13 mouse cellular contexts compared by ENCODE assay signal in genomic region chr1:128711121-128711520, GRCm38 (mm10).
DNase-seq lines count a peak whose midpoint lies in the region; ATAC-seq and TF ChIP-seq lines count a peak whose summit lies in the region.
"Had no signal": no experiment of that assay in that cellular context is flagged by ENCODE, and none has a peak within 500 bp of the region (broad histone marks: within the 10 kb centered on the region; RNA-seq: fewer than 3 reads in every experiment).

No protein-coding gene starts in this region.

- WGBS in intestine, embryonic 14.5 days = 43% methylated on average over 5 of the region's 5 CpGs
- 64% methylated on average over 5 of the region's 5 CpGs for WGBS in intestine, postnatal 0 days
- 66% methylated on average over 5 of the region's 5 CpGs for WGBS in neural tube, embryonic 11.5 days
- WGBS in neural tube, embryonic 15.5 days = 58% methylated on average over 5 of the region's 5 CpGs
- 61% methylated on average over 5 of the region's 5 CpGs for WGBS in hindbrain, embryonic 15.5 days

- DNase-seq in intestine, embryonic 14.5 days (ENCODE audit: low spot score) = peak; percentile 59
- peak; percentile 26 for DNase-seq in neural tube, embryonic 11.5 days (ENCODE audit: low spot score)
- DNase-seq in layer of hippocampus, adult 18-20 months (ENCODE audit: low spot score in 2 of 2) = no peak
- no peak for DNase-seq in left cerebral cortex, postnatal 10 days (ENCODE audit: extremely low spot score in 1 of 2, low spot score in 2 of 2)
- DNase-seq: adrenal gland, postnatal 36 days; cerebellum, adult 11 months; gastrocnemius, postnatal 10 days; layer of hippocampus, adult 9-11 months; left cerebral cortex, postnatal 4 days; lung, adult 18-20 months had no signal

- intact Hi-C loops in left cerebral cortex, postnatal 10 days (cut with DNase I) = no loop called here

- H3K27ac ChIP-seq in intestine, embryonic 14.5 days (ENCODE audit: low read depth) = no peak overlapping the region
- no peak overlapping the region for H3K27ac ChIP-seq in intestine, postnatal 0 days (ENCODE audit: low read depth, low read length)
- H3K27ac ChIP-seq in neural tube, embryonic 11.5 days (ENCODE audit: low read depth, low read length) = no peak overlapping the region
- no peak overlapping the region for H3K27ac ChIP-seq in neural tube, embryonic 15.5 days (replicated peaks)
- no peak overlapping the region for H3K27ac ChIP-seq in hindbrain, embryonic 15.5 days (replicated peaks)

- no peak overlapping the region for H3K9ac ChIP-seq in intestine, embryonic 14.5 days (ENCODE audit: low read length)
- H3K9ac ChIP-seq in intestine, postnatal 0 days (ENCODE audit: low read depth, low read length) = no peak overlapping the region
- H3K9ac ChIP-seq in neural tube, embryonic 11.5 days (ENCODE audit: low read length) = no peak overlapping the region
- no peak overlapping the region for H3K9ac ChIP-seq in neural tube, embryonic 15.5 days (replicated peaks)
- no peak overlapping the region for H3K9ac ChIP-seq in hindbrain, embryonic 15.5 days

- no peak for TF ChIP-seq CTCF in intestine, postnatal 0 days (IDR thresholded peaks at IDR 0.05; ENCODE audit: low read depth)

- H3K4me2 ChIP-seq in intestine, embryonic 14.5 days (ENCODE audit: low read length) = no peak overlapping the region
- H3K4me2 ChIP-seq in intestine, postnatal 0 days (replicated peaks; ENCODE audit: low read depth) = no peak overlapping the region
- H3K4me2 ChIP-seq in neural tube, embryonic 11.5 days (ENCODE audit: low read depth) = no peak overlapping the region
- H3K4me2 ChIP-seq in neural tube, embryonic 15.5 days = no peak overlapping the region
- H3K4me2 ChIP-seq in hindbrain, embryonic 15.5 days = no peak overlapping the region

- peak; percentile 68; the same call in 1 of the 2 replicates for ATAC-seq in intestine, embryonic 14.5 days (replicated peaks; ENCODE audit: low FRiP score, low TSS enrichment, low read depth)
- ATAC-seq in intestine, postnatal 0 days = no peak
- ATAC-seq in neural tube, embryonic 11.5 days (ENCODE audit: insufficient read depth, low FRiP score, low TSS enrichment) = peak; percentile 48; the same call in 1 of the 2 replicates
- ATAC-seq in neural tube, embryonic 15.5 days (ENCODE audit: low FRiP score) = no peak
- ATAC-seq in hindbrain, embryonic 15.5 days (ENCODE audit: low FRiP score, low read depth) = 0 out of 2 replicates have a peak, but pooled peaks have one; percentile 38

- no peaks in the 10 kb centered on the region for H3K27me3 ChIP-seq in intestine, embryonic 14.5 days (replicated peaks; ENCODE audit: control insufficient read depth, insufficient read depth, low read length)
- no peaks in the 10 kb centered on the region for H3K27me3 ChIP-seq in intestine, postnatal 0 days (replicated peaks; ENCODE audit: control insufficient read depth, insufficient read depth, low read length)
- H3K27me3 ChIP-seq in neural tube, embryonic 11.5 days (ENCODE audit: control insufficient read depth, insufficient read depth, low read length) = no peaks in the 10 kb centered on the region
- no peaks in the 10 kb centered on the region for H3K27me3 ChIP-seq in neural tube, embryonic 15.5 days (replicated peaks)
- H3K27me3 ChIP-seq in hindbrain, embryonic 15.5 days = no peaks in the 10 kb centered on the region

- H3K9me3 ChIP-seq in intestine, embryonic 14.5 days (ENCODE audit: control insufficient read depth, low read length) = no peaks in the 10 kb centered on the region
- no peaks in the 10 kb centered on the region for H3K9me3 ChIP-seq in intestine, postnatal 0 days (ENCODE audit: control insufficient read depth)
- H3K9me3 ChIP-seq in neural tube, embryonic 11.5 days (ENCODE audit: control insufficient read depth, low read length) = no peaks in the 10 kb centered on the region
- H3K9me3 ChIP-seq in neural tube, embryonic 15.5 days (replicated peaks) = no peaks in the 10 kb centered on the region
- H3K9me3 ChIP-seq in hindbrain, embryonic 15.5 days = no peaks in the 10 kb centered on the region

- H3K4me3 ChIP-seq in intestine, embryonic 14.5 days (ENCODE audit: low read depth, low read length) = no peak overlapping the region
- no peak overlapping the region for H3K4me3 ChIP-seq in intestine, postnatal 0 days (ENCODE audit: low read depth, low read length)
- no peak overlapping the region for H3K4me3 ChIP-seq in neural tube, embryonic 11.5 days (ENCODE audit: low read depth, low read length)
- no peak overlapping the region for H3K4me3 ChIP-seq in neural tube, embryonic 15.5 days (replicated peaks)
- no peak overlapping the region for H3K4me3 ChIP-seq in hindbrain, embryonic 15.5 days

- H3K36me3 ChIP-seq in intestine, embryonic 14.5 days (ENCODE audit: control insufficient read depth, insufficient read depth, low read length) = no peaks in the 10 kb centered on the region
- no peaks in the 10 kb centered on the region for H3K36me3 ChIP-seq in intestine, postnatal 0 days (ENCODE audit: control insufficient read depth, insufficient read depth)
- H3K36me3 ChIP-seq in neural tube, embryonic 11.5 days (ENCODE audit: control insufficient read depth, insufficient read depth, low read length) = no peaks in the 10 kb centered on the region
- H3K36me3 ChIP-seq in neural tube, embryonic 15.5 days = no peaks in the 10 kb centered on the region
- no peaks in the 10 kb centered on the region for H3K36me3 ChIP-seq in hindbrain, embryonic 15.5 days

- H3K4me1 ChIP-seq in intestine, embryonic 14.5 days (replicated peaks; ENCODE audit: control insufficient read depth, insufficient read depth, low read length) = peaks cover 12% of the 10 kb centered on the region; the same call in 1 of the 2 replicates
- no peaks in the 10 kb centered on the region for H3K4me1 ChIP-seq in intestine, postnatal 0 days (replicated peaks; ENCODE audit: control insufficient read depth, insufficient read depth, low read length)
- no peaks in the 10 kb centered on the region for H3K4me1 ChIP-seq in neural tube, embryonic 11.5 days (ENCODE audit: control insufficient read depth, insufficient read depth, low read length)
- H3K4me1 ChIP-seq in neural tube, embryonic 15.5 days = no peaks in the 10 kb centered on the region
- H3K4me1 ChIP-seq in hindbrain, embryonic 15.5 days (replicated peaks) = no peaks in the 10 kb centered on the region

Comparison
In these comparisons a context has a peak if more than half of its experiments do, and no peak if none do; other contexts are left out.
1. ATAC-seq: peak in intestine, embryonic 14.5 days (single experiment), neural tube, embryonic 11.5 days (single experiment) and hindbrain, embryonic 15.5 days (single experiment); none in intestine, postnatal 0 days (single experiment) and neural tube, embryonic 15.5 days (single experiment).
2. DNase-seq: peak in intestine, embryonic 14.5 days (single experiment) and neural tube, embryonic 11.5 days (single experiment); none in layer of hippocampus, adult 18-20 months (0 of 2) and left cerebral cortex, postnatal 10 days (0 of 2).